Mouse (Mus musculus): ENCODE measurements around the gene Git1. TPM values are rescaled to one million over a fixed set of nuclear protein-coding genes. Genes with fewer than 3 reads are reported as not detected.

Gene Git1
- polyA plus RNA-seq, 1 experiment from 2014 or later, result 7.9 TPM

- ATAC-seq (ENCODE audit: extremely low read depth, insufficient number of reproducible peaks, low FRiP score, low TSS enrichment), result peak; percentile 74
- Histone ChIP-seq H3K27ac (replicated peaks) (peak overlapping the region; percentile 94), H3K9me3 (no peaks in the 10 kb centered on the region), H3K36me3 (peaks cover 2% of the 10 kb centered on the region; the same call in 1 of the 2 replicates), H3K9ac (peak overlapping the region; percentile 99), H3K27me3 (replicated peaks) (no peaks in the 10 kb centered on the region; the same call in 1 of the 2 replicates), H3K4me3 (peak overlapping the region; percentile 97), H3K4me1 (peaks cover 83% of the 10 kb centered on the region), H3K4me2 (peak overlapping the region; percentile 97)
- under 1% methylated on average over 31 of the region's 32 CpGs for WGBS
Observed at GRCm38 (mm10) chr11:77492911-77493332, 440 bp upstream of the Git1 start.

DNA sequence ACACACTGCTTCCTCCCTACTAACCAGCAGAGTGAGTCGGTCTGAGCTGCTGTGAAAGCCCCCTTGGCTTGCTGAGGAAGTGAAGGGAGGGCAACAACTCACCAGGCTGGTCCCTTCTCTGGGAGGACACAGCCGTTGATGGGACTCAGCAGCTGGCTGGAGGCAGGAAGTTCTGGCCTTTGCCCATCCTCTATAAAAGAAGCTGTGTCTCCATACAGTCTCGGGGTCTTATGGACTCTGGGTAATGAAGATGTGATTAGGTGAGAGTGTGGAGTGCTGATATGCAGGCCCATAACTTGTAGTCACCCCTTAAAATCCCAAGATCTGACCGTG lies 948 bp downstream of the Git1 start:
- WGBS, result 25% methylated on average over 4 of the region's 4 CpGs
- Histone ChIP-seq H3K27ac (replicated peaks) (peak overlapping the region; percentile 94), H3K27me3 (replicated peaks) (no peaks in the 10 kb centered on the region), H3K9me3 (no peaks in the 10 kb centered on the region), H3K4me3 (peak overlapping the region; percentile 97), H3K4me2 (peak overlapping the region; percentile 93), H3K36me3 (peaks cover 8% of the 10 kb centered on the region), H3K9ac (peak overlapping the region; percentile 99), H3K4me1 (peaks cover 80% of the 10 kb centered on the region)
- no peak for ATAC-seq (ENCODE audit: extremely low read depth, insufficient number of reproducible peaks, low FRiP score, low TSS enrichment)

DNA sequence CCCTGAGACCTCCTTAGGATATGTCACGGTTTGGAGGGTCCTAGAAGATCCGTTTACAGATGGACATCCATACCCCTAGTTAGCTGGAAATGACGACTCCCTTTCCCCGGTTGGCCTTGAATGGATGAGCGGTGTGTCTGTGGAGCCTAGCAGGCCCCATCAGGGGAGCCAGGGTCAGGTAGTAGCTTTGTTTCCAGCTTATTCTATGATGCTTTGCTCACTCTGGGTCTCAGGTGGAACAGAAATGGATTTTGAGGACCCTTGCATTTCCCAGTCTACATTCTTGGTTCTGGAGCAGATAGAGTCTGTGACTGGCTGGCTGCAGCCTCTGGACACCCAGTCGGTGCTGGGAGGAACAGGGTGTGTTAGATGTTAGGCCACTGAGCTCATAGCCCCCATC lies 1.4 kb downstream of the Git1 start:
- H3K27ac ChIP-seq (replicated peaks), result peak overlapping the region; percentile 94
- H3K9me3 ChIP-seq, result no peaks in the 10 kb centered on the region
- H3K4me1 ChIP-seq, result peaks cover 79% of the 10 kb centered on the region
- ATAC-seq (ENCODE audit: extremely low read depth, insufficient number of reproducible peaks, low FRiP score, low TSS enrichment), result no peak
- peak overlapping the region; percentile 93 for H3K4me2 ChIP-seq
- H3K9ac ChIP-seq, result peak overlapping the region; percentile 99
- H3K36me3 ChIP-seq, result peaks cover 13% of the 10 kb centered on the region
- H3K27me3 ChIP-seq (replicated peaks), result no peaks in the 10 kb centered on the region
- 70% methylated on average over 6 of the region's 6 CpGs for WGBS
- H3K4me3 ChIP-seq, result peak overlapping the region; percentile 97

- Histone ChIP-seq H3K9ac (peak overlapping the region; percentile 99), H3K27ac (replicated peaks) (peak overlapping the region; percentile 94; the same call in 1 of the 2 replicates), H3K4me3 (no peak overlapping the region), H3K36me3 (peaks cover 20% of the 10 kb centered on the region), H3K4me2 (peak overlapping the region; percentile 93), H3K4me1 (peaks cover 74% of the 10 kb centered on the region), H3K27me3 (replicated peaks) (no peaks in the 10 kb centered on the region), H3K9me3 (no peaks in the 10 kb centered on the region)
- ATAC-seq (ENCODE audit: extremely low read depth, insufficient number of reproducible peaks, low FRiP score, low TSS enrichment), result no peak
Observed at GRCm38 (mm10) chr11:77495507-77495906, 2.1 kb downstream of the Git1 start.

DNA sequence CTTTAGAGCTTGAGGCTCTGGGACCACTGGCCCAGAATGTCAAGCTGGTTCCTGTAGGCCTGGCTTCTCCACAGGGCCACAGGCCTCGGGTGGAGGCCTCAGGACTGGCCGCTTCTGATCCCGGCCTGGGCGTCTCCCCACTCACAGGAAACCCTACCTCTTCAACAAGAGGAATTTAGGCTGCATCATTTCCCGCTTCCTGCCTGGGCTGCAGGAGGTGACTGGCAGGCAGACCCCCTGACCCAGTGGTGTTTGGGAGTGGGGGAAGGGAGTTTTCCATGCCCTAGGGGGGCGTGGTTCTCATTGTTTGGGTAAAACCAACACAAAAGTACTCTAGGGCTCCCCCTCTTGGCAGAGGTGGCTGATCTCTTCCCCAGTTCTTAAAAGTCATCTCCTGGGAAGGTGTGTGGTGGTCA lies 4.0 kb downstream of the Git1 start:
- H3K27me3 ChIP-seq (replicated peaks), result no peaks in the 10 kb centered on the region
- H3K36me3 ChIP-seq, result peaks cover 38% of the 10 kb centered on the region
- peak overlapping the region; percentile 73 for H3K9ac ChIP-seq
- peak overlapping the region; percentile 93 for H3K27ac ChIP-seq (replicated peaks)
- WGBS, result 32% methylated on average over 6 of the region's 6 CpGs
- ATAC-seq (ENCODE audit: extremely low read depth, insufficient number of reproducible peaks, low FRiP score, low TSS enrichment), result no peak; the same call in 1 of the 2 replicates
- no peaks in the 10 kb centered on the region for H3K9me3 ChIP-seq
- H3K4me1 ChIP-seq, result peaks cover 64% of the 10 kb centered on the region
- H3K4me2 ChIP-seq, result peak overlapping the region; percentile 36
- peak overlapping the region; percentile 14; the same call in 1 of the 2 replicates for H3K4me3 ChIP-seq

DNA sequence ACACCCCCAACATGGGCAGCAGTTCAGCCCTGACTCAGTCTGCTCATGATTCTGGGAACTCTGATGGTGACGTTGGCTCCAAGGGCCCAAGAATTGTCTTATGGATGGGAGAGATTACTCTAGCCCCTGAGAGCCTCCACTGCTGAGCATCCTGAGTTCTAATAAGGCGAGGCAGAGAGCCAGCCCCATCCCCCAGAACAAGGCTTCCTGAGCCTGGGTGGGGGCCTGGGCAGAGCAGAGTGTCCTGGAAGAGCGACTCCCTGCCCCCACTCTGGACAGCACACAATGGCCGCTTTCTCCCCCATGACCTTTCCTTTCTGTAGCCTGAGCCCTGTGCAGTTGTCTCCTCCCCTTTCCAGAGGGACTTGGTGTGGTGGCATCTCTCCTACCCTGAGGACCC lies 4.5 kb downstream of the Git1 start:
- H3K27ac ChIP-seq (replicated peaks), result peak overlapping the region; percentile 93
- 0 out of 2 replicates have a peak overlapping the region, but pooled peaks have one; percentile 4 for H3K4me3 ChIP-seq
- 28% methylated on average over 4 of the region's 4 CpGs for WGBS
- no peaks in the 10 kb centered on the region for H3K27me3 ChIP-seq (replicated peaks)
- no peak for ATAC-seq (ENCODE audit: extremely low read depth, insufficient number of reproducible peaks, low FRiP score, low TSS enrichment)
- H3K9ac ChIP-seq, result peak overlapping the region; percentile 73
- H3K4me1 ChIP-seq, result peaks cover 64% of the 10 kb centered on the region
- no peaks in the 10 kb centered on the region for H3K9me3 ChIP-seq
- H3K36me3 ChIP-seq, result peaks cover 43% of the 10 kb centered on the region
- peak overlapping the region; percentile 36 for H3K4me2 ChIP-seq

GRCm38 (mm10) chr11:77498261-77499139 lies 5.1 kb downstream of the Git1 start:
- peaks cover 71% of the 10 kb centered on the region for H3K4me1 ChIP-seq
- ATAC-seq (ENCODE audit: extremely low read depth, insufficient number of reproducible peaks, low FRiP score, low TSS enrichment), result no peak
- 69% methylated on average over 12 of the region's 12 CpGs for WGBS
- H3K27me3 ChIP-seq (replicated peaks), result no peaks in the 10 kb centered on the region
- H3K9ac ChIP-seq, result peak overlapping the region; percentile 73
- H3K4me3 ChIP-seq, result no peak overlapping the region
- peak overlapping the region; percentile 93 for H3K27ac ChIP-seq (replicated peaks)
- H3K36me3 ChIP-seq, result peaks cover 49% of the 10 kb centered on the region
- H3K4me2 ChIP-seq, result peak overlapping the region; percentile 36
- H3K9me3 ChIP-seq, result no peaks in the 10 kb centered on the region

DNA sequence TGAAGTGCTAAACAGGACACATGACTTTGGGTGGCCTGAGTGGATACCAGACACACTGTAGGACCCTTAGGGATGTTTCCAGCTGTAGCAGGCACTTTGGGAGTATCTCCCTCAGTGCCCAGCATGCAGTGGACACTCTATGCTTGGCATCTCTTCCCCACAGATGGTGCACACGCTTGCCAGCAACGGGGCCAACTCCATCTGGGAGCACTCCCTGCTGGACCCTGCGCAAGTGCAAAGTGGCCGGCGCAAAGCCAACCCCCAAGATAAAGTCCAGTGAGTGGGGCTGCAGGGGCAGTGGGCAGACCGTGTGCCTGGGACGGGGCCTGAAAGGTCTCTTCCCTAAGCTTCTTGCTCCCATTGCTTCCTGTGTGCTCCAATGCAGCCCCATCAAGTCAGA lies 6.0 kb downstream of the Git1 start:
- H3K27ac ChIP-seq (replicated peaks), result no peak overlapping the region
- H3K4me2 ChIP-seq, result no peak overlapping the region
- peaks cover 66% of the 10 kb centered on the region for H3K4me1 ChIP-seq
- H3K9ac ChIP-seq, result 0 out of 2 replicates have a peak overlapping the region, but pooled peaks have one; percentile 73
- ATAC-seq (ENCODE audit: extremely low read depth, insufficient number of reproducible peaks, low FRiP score, low TSS enrichment), result no peak
- no peak overlapping the region for H3K4me3 ChIP-seq
- H3K9me3 ChIP-seq, result no peaks in the 10 kb centered on the region
- no peaks in the 10 kb centered on the region for H3K27me3 ChIP-seq (replicated peaks)
- 85% methylated on average over 7 of the region's 7 CpGs for WGBS
- peaks cover 58% of the 10 kb centered on the region for H3K36me3 ChIP-seq

- Histone ChIP-seq H3K9me3 (no peaks in the 10 kb centered on the region), H3K27me3 (replicated peaks) (no peaks in the 10 kb centered on the region), H3K4me3 (no peak overlapping the region), H3K4me2 (no peak overlapping the region), H3K27ac (replicated peaks) (no peak overlapping the region), H3K4me1 (peaks cover 53% of the 10 kb centered on the region), H3K9ac (peak overlapping the region; percentile 40; the same call in 1 of the 2 replicates), H3K36me3 (peaks cover 71% of the 10 kb centered on the region)
- 83% methylated on average over 17 of the region's 17 CpGs for WGBS
- ATAC-seq (ENCODE audit: extremely low read depth, insufficient number of reproducible peaks, low FRiP score, low TSS enrichment), result no peak
Observed at GRCm38 (mm10) chr11:77500361-77501325, 7.3 kb downstream of the Git1 start.

DNA sequence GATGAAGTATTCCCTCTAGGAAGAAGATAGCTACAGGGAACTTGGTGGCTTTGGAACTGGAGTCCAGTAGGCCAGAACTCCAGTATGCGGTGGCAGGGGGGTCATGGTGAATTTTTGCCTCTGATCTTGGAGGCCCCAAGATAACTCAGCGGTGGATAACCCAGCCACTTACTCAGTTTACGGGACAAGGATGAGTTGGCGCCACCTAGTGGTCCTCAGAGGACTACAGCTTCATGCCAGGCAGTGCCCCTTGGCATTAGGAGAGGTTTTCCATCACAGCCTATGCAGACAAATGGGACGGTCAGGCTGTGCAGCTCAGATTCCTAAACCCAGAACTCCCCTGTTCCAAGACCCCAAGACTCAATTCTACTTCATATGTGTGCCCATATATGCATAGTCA lies 8.0 kb downstream of the Git1 start:
- Histone ChIP-seq H3K9ac (peak overlapping the region; percentile 40; the same call in 1 of the 2 replicates), H3K36me3 (peaks cover 76% of the 10 kb centered on the region), H3K4me3 (no peak overlapping the region), H3K9me3 (no peaks in the 10 kb centered on the region), H3K27me3 (replicated peaks) (no peaks in the 10 kb centered on the region), H3K27ac (replicated peaks) (no peak overlapping the region), H3K4me2 (no peak overlapping the region), H3K4me1 (peaks cover 46% of the 10 kb centered on the region)
- ATAC-seq (ENCODE audit: extremely low read depth, insufficient number of reproducible peaks, low FRiP score, low TSS enrichment), result no peak
- 19% methylated on average over 5 of the region's 5 CpGs for WGBS

DNA sequence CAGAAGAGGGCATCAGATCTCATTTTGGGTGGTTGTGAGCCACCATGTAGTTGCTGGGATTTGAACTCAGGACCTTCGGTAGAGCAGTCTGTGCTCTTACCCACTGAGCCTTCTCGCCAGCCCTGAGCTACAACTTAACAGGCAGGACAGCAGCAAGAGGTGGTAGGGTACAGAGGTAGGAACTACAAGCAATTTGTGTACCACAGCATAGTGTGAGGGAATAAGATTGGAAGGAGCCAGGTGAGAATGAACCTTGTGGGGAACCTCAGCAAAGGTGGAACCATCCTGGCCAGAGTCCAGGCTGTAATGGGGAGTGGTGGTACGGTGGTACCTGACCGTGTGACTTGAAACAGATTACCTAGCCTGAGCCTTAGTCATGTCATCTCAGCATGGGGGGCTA lies 8.6 kb downstream of the Git1 start:
- Histone ChIP-seq H3K27ac (replicated peaks) (no peak overlapping the region), H3K4me1 (peaks cover 40% of the 10 kb centered on the region), H3K9ac (no peak overlapping the region), H3K4me3 (no peak overlapping the region), H3K4me2 (no peak overlapping the region), H3K36me3 (peaks cover 82% of the 10 kb centered on the region), H3K27me3 (replicated peaks) (no peaks in the 10 kb centered on the region), H3K9me3 (no peaks in the 10 kb centered on the region)
- 89% methylated on average over 4 of the region's 4 CpGs for WGBS
- ATAC-seq (ENCODE audit: extremely low read depth, insufficient number of reproducible peaks, low FRiP score, low TSS enrichment), result no peak

Measured in heart, embryonic 13.5 days (tissue).